Mouse (Mus musculus): Measurements from ENCODE around the gene Isca1. TPM values are rescaled to one million over a fixed set of nuclear protein-coding genes. Genes with fewer than 3 reads are reported as not detected.
"Not testable (repeated sequence)": the region's sequence is repeated elsewhere in the genome, so short reads cannot be mapped to it uniquely, and the experiment has no call there.

Isca1 gene
- total RNA-seq, 2 experiments from 2014 or later, result 86.8 to 91.1 TPM

- no peak for DNase-seq (ENCODE audit: low spot score in 2 of 2)
These were observed 19.3 kb downstream of the Isca1 start for GRCm38 (mm10) chr13:59750310-59750709.

DNA sequence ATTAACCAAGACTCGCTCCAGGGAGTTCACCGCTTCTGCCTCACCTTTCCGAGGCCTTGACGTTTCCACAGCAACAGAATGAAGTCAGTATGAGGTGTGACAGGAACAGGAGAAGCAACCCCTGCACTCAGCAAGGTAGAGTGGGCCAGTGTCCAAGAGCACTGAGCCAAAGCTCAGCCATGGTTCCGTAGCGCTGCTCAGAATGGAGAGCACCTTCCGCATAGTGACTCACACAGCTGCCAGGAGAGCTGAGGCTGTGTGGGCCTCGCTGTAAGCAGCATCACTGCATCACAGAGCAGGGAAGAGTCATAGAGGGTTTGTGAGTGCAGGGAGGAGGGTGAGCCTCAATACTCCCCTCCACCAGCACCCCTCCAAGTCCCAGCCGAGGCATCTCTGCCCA, 22.9 kb downstream of the Isca1 start, which contains the start of gene 1700014D04Rik:
Gene 1700014D04Rik (minus strand): TSS at position 42 of the 400 bp plus-strand sequence.
- DNase-seq (ENCODE audit: low spot score in 2 of 2), result no peak

DNA sequence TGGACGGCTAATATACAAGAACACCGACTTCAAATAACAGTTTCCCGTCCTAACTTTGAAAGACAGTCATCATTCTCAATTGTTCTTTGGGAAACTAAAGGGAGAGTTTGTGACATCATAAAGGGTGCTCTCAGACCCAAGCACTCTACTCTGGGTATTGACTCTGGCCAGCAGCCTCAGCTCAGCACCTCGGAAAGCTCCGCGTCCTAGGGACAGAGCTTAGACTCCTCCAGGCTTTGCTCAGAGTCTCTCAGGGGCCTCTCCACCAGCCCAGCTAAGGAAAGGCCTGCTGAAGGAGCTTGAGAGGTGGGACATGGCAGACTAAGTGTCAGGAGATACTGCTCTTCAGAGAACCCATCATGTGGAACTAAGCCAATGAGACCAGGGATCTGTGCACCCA, 23.4 kb downstream of the Isca1 start:
- DNase-seq (ENCODE audit: low spot score in 2 of 2), result no peak

DNA sequence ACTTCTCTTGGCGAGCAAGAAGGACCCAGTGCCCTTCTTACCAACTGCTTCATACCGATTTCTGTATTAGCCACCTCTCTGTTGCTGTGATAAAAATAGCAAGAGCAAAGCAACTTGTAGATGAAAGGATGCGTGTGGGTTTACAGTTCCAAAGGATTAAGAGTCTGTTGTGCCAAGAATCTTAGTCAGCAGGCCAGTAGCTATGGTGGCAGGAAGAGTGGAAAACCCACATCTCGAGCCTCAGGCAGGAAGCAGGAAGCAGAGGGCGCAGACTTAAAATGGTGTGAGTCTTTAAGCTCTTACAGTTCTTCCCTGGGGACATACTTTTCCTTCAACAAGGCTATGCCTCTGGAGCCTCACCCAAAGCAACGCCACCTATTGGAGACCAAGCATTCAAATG, 24.1 kb downstream of the Isca1 start:
- DNase-seq (ENCODE audit: low spot score in 2 of 2), result no peak

GRCm38 (mm10) chr13:59741697-59742096, 27.9 kb downstream of the Isca1 start:
- no peak for DNase-seq (ENCODE audit: low spot score in 2 of 2)

- DNase-seq (ENCODE audit: low spot score in 2 of 2), result no peak
These were observed 28.5 kb downstream of the Isca1 start for GRCm38 (mm10) chr13:59741096-59741495.

GRCm38 (mm10) chr13:59739397-59739796, 30.2 kb downstream of the Isca1 start:
- DNase-seq (ENCODE audit: low spot score in 2 of 2), result no peak

DNA sequence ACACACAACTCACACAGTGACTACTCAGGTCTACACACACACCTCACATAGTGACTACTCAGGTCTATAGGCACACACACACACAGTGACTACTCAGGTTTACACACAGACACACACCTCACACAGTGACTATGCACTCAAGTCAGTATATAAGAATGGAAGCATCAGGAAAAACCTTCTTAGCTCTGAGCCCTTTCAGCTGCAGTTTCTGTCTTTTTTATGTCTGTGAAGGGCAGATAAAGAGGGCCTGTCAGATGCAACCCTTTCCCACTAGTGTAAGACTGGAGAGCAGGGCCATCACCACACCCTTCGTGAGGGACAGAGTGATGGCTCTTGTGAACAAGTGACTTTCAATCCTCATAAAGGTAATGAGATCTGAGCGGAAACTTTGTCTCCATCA, 31.2 kb downstream of the Isca1 start:
- DNase-seq (ENCODE audit: low spot score in 2 of 2), result no peak

DNA sequence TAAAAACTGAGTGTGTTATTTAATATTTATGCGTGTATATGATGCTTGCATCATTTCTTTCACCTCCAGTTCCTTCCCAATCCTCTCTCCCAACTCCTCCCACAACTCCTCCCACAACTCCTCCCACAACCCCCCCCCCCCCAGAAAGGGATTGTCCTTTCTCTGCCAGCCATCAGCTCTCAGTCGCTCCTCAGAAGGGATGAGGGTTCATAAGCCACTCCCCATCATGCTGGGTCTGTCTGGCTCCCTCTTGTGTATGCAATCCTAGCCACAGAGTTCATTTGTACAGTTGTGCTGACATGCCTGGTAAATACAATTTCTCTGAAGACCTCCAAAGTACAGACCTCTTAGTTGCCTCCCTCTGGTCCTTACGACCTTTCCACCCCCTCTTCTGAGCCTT, 34.4 kb downstream of the Isca1 start:
- no peak for DNase-seq (ENCODE audit: low spot score in 2 of 2)

DNA sequence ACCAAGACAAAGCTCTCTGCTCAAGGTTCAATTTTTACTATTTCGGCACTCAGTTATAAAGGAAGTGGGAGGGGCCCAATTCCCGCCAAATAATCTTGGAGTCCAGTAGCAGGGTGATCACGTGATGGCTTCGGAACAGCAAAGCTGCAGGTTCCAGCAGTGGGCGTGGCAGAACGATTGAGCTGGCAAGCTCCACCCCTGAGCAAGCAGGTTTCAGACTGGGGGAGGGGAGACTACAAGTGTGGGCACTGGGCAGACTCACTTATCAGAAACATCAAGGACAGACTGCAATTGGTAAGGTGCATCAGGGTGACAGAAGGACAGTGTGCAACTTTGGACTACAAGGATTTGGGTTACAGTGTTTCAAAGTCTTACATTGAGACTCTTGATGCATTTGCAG, 35.3 kb downstream of the Isca1 start:
- DNase-seq (ENCODE audit: low spot score in 2 of 2), result not testable (repeated sequence)

- no peak for DNase-seq (ENCODE audit: low spot score in 2 of 2)
These were observed 35.7 kb downstream of the Isca1 start for GRCm38 (mm10) chr13:59733936-59734335.

DNA sequence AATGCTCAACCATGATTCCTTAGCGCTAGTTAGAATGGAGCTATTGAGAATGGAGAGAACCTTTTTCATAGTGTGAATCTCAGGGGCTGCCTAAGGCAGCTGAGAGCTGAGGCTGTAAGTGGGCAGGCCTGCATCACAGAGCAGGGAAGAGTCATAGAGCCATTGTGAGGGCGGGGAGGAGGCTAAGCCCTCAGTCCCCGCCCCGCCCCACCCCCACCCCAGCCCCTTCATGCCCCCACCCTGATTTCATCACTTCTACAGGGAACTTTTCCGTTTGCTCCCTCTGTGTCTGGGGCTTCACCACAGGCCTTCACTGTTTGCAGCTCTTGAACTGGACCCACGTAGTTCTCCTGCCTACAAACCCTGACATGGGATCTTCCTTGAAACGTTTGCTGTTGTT, 38.0 kb downstream of the Isca1 start, which contains the start of gene Spata31d1d:
Gene Spata31d1d (minus strand): TSS at position 101 of the 400 bp plus-strand sequence.
- DNase-seq (ENCODE audit: low spot score in 2 of 2), result no peak

GRCm38 (mm10) chr13:59728378-59729093, 41.1 kb downstream of the Isca1 start:
- peak; percentile 61 to 81 for DNase-seq (ENCODE audit: low spot score in 2 of 2)

GRCm38 (mm10) chr13:59726139-59726867, 43.3 kb downstream of the Isca1 start:
- no peak for DNase-seq (ENCODE audit: low spot score in 2 of 2)

DNA sequence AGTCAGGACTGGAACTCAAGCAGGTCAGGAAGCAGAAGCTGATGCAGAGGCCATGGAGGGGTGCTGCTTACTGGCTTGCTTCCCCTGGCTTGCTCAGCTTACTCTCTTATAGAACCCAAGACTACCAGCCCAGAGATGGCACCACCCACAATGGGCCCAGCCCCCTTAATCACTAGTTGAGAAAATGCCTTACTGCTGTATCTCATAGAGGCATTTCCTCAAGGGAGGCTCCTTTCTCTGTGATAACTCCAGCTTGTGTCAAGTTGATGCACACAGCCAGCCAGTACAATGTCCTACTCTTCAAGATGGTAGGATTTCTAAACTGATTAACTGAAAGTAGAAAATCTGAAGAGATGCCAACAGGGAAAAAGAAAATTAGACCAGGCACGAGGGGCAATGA, 47.5 kb downstream of the Isca1 start:
- not testable (repeated sequence) for DNase-seq (ENCODE audit: low spot score in 2 of 2)

DNA sequence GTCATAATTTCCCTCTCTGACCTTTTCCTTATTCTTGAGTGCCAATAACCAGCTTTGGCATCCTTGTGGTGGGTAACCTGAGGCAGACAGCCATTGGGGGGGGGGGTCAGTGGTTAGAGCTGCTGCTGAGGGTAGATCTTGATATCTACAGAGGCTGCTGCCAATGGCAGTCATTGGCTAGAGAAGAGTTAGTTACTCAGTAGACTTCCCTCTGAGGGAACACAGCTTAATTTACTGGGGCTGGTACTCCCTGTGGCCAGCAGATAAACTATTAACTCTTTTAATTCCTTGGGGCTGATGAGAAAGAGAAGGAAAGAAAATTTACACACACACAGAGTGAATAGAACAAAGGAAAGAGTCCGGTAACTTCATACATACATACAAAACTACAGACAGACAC, 50.1 kb downstream of the Isca1 start:
- DNase-seq (ENCODE audit: low spot score in 2 of 2), result no peak

GRCm38 (mm10) chr13:59718857-59719440, 50.7 kb downstream of the Isca1 start:
- DNase-seq (ENCODE audit: low spot score in 2 of 2), result not testable (repeated sequence)

- DNase-seq (ENCODE audit: low spot score in 2 of 2), result no peak
These were observed 55.9 kb downstream of the Isca1 start for GRCm38 (mm10) chr13:59713710-59714109.

DNA sequence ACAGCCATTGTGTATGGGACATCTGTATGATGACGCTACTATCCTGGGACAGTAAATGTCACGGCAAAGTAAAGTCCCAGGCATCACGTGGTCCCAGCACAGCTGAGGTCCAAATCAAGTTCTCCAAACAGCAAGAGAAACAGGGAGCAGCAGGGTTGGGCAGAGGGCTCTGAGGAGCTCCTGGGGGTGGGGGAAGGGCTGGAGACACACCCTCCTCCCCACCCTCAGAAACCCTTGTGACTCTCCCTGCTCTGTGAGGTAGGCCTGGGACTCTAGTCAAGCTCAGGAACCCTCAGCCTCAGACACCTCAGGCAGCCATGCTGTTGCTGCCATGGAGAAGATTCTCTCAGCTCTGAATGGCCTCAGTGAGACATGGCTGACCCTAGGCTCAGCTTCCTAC, 57.6 kb downstream of the Isca1 start, which contains the start of gene Spata31d1b:
Gene Spata31d1b (plus strand): TSS at position 301 of the 400 bp plus-strand sequence.
- not testable (repeated sequence) for DNase-seq (ENCODE audit: low spot score in 2 of 2)

DNA sequence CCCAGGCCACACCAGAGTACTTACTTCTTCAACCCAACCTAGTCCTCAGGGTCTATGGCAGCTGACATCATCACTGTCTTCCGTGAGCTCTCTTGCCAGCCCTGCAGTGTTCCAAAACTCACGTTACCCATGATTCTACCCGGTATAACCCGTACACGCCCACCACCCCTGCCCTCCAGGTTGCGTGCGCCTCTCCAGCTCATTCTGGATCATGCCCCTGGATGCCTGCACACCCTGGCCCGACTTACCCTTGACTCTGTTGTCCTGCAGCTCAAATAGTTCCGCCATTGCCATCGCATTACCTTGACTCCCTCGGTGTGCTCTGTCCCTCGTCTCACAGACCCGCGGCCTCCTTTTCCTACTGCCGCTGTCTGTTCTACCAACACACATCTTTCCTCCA, 59.4 kb downstream of the Isca1 start, which contains the start of gene Spata31d1a:
Gene Spata31d1a (minus strand): TSS at position 101 of the 400 bp plus-strand sequence.
- DNase-seq (ENCODE audit: low spot score in 2 of 2), result no peak

All from gastrocnemius, postnatal 4 days (tissue).